27 mouse cellular contexts compared by ENCODE assay signal in genomic region chr5:58847001-58847400, GRCm38 (mm10).
DNase-seq lines count a peak whose midpoint lies in the region; ATAC-seq and TF ChIP-seq lines count a peak whose summit lies in the region.
"Had no signal": no experiment of that assay in that cellular context is flagged by ENCODE, and none has a peak within 500 bp of the region (broad histone marks: within the 10 kb centered on the region; RNA-seq: fewer than 3 reads in every experiment).

No protein-coding gene starts in this region.

- H3K4me3 ChIP-seq in forebrain, embryonic 11.5 days (ENCODE audit: low read depth, low read length): no peak overlapping the region
- no peak overlapping the region for H3K4me3 ChIP-seq in forebrain, embryonic 15.5 days
- no peak overlapping the region for H3K4me3 ChIP-seq in hindbrain, embryonic 14.5 days (replicated peaks; ENCODE audit: low read length)
- H3K4me3 ChIP-seq in hindbrain, embryonic 11.5 days (ENCODE audit: low read depth, low read length): no peak overlapping the region
- no peak overlapping the region for H3K4me3 ChIP-seq in intestine, postnatal 0 days (ENCODE audit: low read depth, low read length)
- H3K4me3 ChIP-seq: heart, embryonic 13.5 days; kidney, embryonic 15.5 days; left cerebral cortex, adult 2 months; liver, embryonic 12.5 days; neural tube, embryonic 13.5 days; stomach, embryonic 15.5 days had no signal

- no peak overlapping the region for H3K27ac ChIP-seq in forebrain, embryonic 11.5 days (ENCODE audit: low read depth, low read length)
- H3K27ac ChIP-seq in forebrain, embryonic 15.5 days (replicated peaks): no peak overlapping the region
- no peak overlapping the region for H3K27ac ChIP-seq in hindbrain, embryonic 14.5 days
- H3K27ac ChIP-seq in hindbrain, embryonic 11.5 days (ENCODE audit: low read depth, low read length): no peak overlapping the region
- no peak overlapping the region for H3K27ac ChIP-seq in intestine, postnatal 0 days (ENCODE audit: low read depth, low read length)
- H3K27ac ChIP-seq: heart, embryonic 13.5 days; kidney, embryonic 15.5 days; left cerebral cortex, adult 2 months; liver, embryonic 12.5 days; neural tube, embryonic 13.5 days; stomach, embryonic 15.5 days had no signal

- H3K9ac ChIP-seq in forebrain, embryonic 11.5 days (ENCODE audit: low read length): no peak overlapping the region
- H3K9ac ChIP-seq in forebrain, embryonic 15.5 days (replicated peaks): no peak overlapping the region
- H3K9ac ChIP-seq in hindbrain, embryonic 14.5 days: no peak overlapping the region
- no peak overlapping the region for H3K9ac ChIP-seq in hindbrain, embryonic 11.5 days (ENCODE audit: low read depth, low read length)
- H3K9ac ChIP-seq in intestine, postnatal 0 days (ENCODE audit: low read depth, low read length): no peak overlapping the region
- H3K9ac ChIP-seq: heart, embryonic 13.5 days; kidney, embryonic 15.5 days; liver, embryonic 12.5 days; liver, postnatal 0 days; neural tube, embryonic 13.5 days; stomach, embryonic 15.5 days had no signal

- H3K27me3 ChIP-seq in forebrain, embryonic 11.5 days (ENCODE audit: control insufficient read depth, insufficient read depth, low read length): no peaks in the 10 kb centered on the region
- no peaks in the 10 kb centered on the region for H3K27me3 ChIP-seq in forebrain, embryonic 15.5 days
- no peaks in the 10 kb centered on the region for H3K27me3 ChIP-seq in hindbrain, embryonic 14.5 days (ENCODE audit: control insufficient read depth, insufficient read depth, low read length)
- H3K27me3 ChIP-seq in hindbrain, embryonic 11.5 days (ENCODE audit: control insufficient read depth, insufficient read depth, low read length): no peaks in the 10 kb centered on the region
- H3K27me3 ChIP-seq in intestine, postnatal 0 days (replicated peaks; ENCODE audit: control insufficient read depth, insufficient read depth, low read length): no peaks in the 10 kb centered on the region
- H3K27me3 ChIP-seq: heart, embryonic 13.5 days; kidney, embryonic 15.5 days; liver, embryonic 12.5 days; neural tube, embryonic 13.5 days; stomach, embryonic 15.5 days had no signal

- H3K4me2 ChIP-seq in forebrain, embryonic 11.5 days (ENCODE audit: low read depth, low read length, severe bottlenecking): no peak overlapping the region
- H3K4me2 ChIP-seq in forebrain, embryonic 15.5 days (replicated peaks): no peak overlapping the region
- H3K4me2 ChIP-seq in hindbrain, embryonic 14.5 days (replicated peaks): no peak overlapping the region
- H3K4me2 ChIP-seq in hindbrain, embryonic 11.5 days (replicated peaks; ENCODE audit: low read depth, low read length): no peak overlapping the region
- H3K4me2 ChIP-seq in intestine, postnatal 0 days (replicated peaks; ENCODE audit: low read depth): no peak overlapping the region
- H3K4me2 ChIP-seq: heart, embryonic 13.5 days; kidney, embryonic 15.5 days; liver, embryonic 12.5 days; midbrain, embryonic 11.5 days; neural tube, embryonic 13.5 days; stomach, embryonic 15.5 days had no signal

- H3K9me3 ChIP-seq in forebrain, embryonic 11.5 days (ENCODE audit: control insufficient read depth, low read length): no peaks in the 10 kb centered on the region
- H3K9me3 ChIP-seq in forebrain, embryonic 15.5 days: no peaks in the 10 kb centered on the region
- no peaks in the 10 kb centered on the region for H3K9me3 ChIP-seq in hindbrain, embryonic 14.5 days (ENCODE audit: control insufficient read depth, low read length)
- H3K9me3 ChIP-seq in hindbrain, embryonic 11.5 days (ENCODE audit: control insufficient read depth, low read length): no peaks in the 10 kb centered on the region
- H3K9me3 ChIP-seq in intestine, postnatal 0 days (ENCODE audit: control insufficient read depth): no peaks in the 10 kb centered on the region
- H3K9me3 ChIP-seq: heart, embryonic 13.5 days; kidney, embryonic 15.5 days; liver, embryonic 12.5 days; neural tube, embryonic 13.5 days; stomach, embryonic 15.5 days had no signal

- TF ChIP-seq CTCF in intestine, postnatal 0 days (IDR thresholded peaks at IDR 0.05; ENCODE audit: low read depth): no peak

- peak; percentile 82 for ATAC-seq in forebrain, embryonic 11.5 days (replicated peaks; ENCODE audit: low FRiP score)
- no peak for ATAC-seq in forebrain, embryonic 15.5 days (replicated peaks)
- ATAC-seq in hindbrain, embryonic 14.5 days (ENCODE audit: low FRiP score): no peak; the same call in 1 of the 2 replicates
- no peak for ATAC-seq in hindbrain, embryonic 11.5 days (ENCODE audit: low FRiP score)
- no peak for ATAC-seq in intestine, postnatal 0 days
- ATAC-seq: CD4-positive, CD25-positive, alpha-beta regulatory T cell, adult 4 months; inflammation-experienced regulatory T-cells, adult 6 months; liver, embryonic 12.5 days; liver, postnatal 0 days had no signal

- no peaks in the 10 kb centered on the region for H3K4me1 ChIP-seq in forebrain, embryonic 11.5 days (replicated peaks; ENCODE audit: control insufficient read depth, insufficient read depth, low read length)
- no peaks in the 10 kb centered on the region for H3K4me1 ChIP-seq in forebrain, embryonic 15.5 days
- no peaks in the 10 kb centered on the region for H3K4me1 ChIP-seq in hindbrain, embryonic 14.5 days (replicated peaks; ENCODE audit: control insufficient read depth, insufficient read depth, low read length)
- H3K4me1 ChIP-seq in hindbrain, embryonic 11.5 days (replicated peaks; ENCODE audit: control insufficient read depth, insufficient read depth, low read length): no peaks in the 10 kb centered on the region
- H3K4me1 ChIP-seq in intestine, postnatal 0 days (replicated peaks; ENCODE audit: control insufficient read depth, insufficient read depth, low read length): no peaks in the 10 kb centered on the region
- H3K4me1 ChIP-seq: heart, embryonic 13.5 days; kidney, embryonic 15.5 days; liver, embryonic 12.5 days; neural tube, embryonic 13.5 days; stomach, embryonic 15.5 days had no signal

- DNase-seq in forebrain, embryonic 11.5 days (ENCODE audit: low spot score): no peak
- DNase-seq in hindbrain, embryonic 14.5 days (ENCODE audit: low spot score): peak; percentile 46
- DNase-seq in hindbrain, embryonic 11.5 days (ENCODE audit: low spot score): no peak
- peak; percentile 8 for DNase-seq in brain, embryonic 18.5 days (ENCODE audit: low read depth, low spot score)
- peak; percentile 4 for DNase-seq in retina, postnatal 7 days (ENCODE audit: low read depth, low spot score)
- DNase-seq: adrenal gland, postnatal 25 days; cerebellum, adult 2 months; cerebellum, postnatal 14 days; gastrocnemius, postnatal 10 days; heart, postnatal 10 days; kidney, adult 18-20 months; kidney, postnatal 25 days; left cerebral cortex, postnatal 4 days; liver, postnatal 0 days; lung, postnatal 36 days; right cerebral cortex, postnatal 25 days had no signal

- no peaks in the 10 kb centered on the region for H3K36me3 ChIP-seq in forebrain, embryonic 11.5 days (ENCODE audit: control insufficient read depth, insufficient read depth, low read length)
- no peaks in the 10 kb centered on the region for H3K36me3 ChIP-seq in forebrain, embryonic 15.5 days
- no peaks in the 10 kb centered on the region for H3K36me3 ChIP-seq in hindbrain, embryonic 14.5 days (replicated peaks; ENCODE audit: control insufficient read depth, insufficient read depth)
- H3K36me3 ChIP-seq in hindbrain, embryonic 11.5 days (ENCODE audit: control insufficient read depth, insufficient read depth, low read length): no peaks in the 10 kb centered on the region
- H3K36me3 ChIP-seq in intestine, postnatal 0 days (ENCODE audit: control insufficient read depth, insufficient read depth): no peaks in the 10 kb centered on the region
- H3K36me3 ChIP-seq: heart, embryonic 13.5 days; kidney, embryonic 15.5 days; liver, embryonic 12.5 days; neural tube, embryonic 13.5 days; stomach, embryonic 15.5 days had no signal

Comparison
In these comparisons a context has a peak if more than half of its experiments do, and no peak if none do; other contexts are left out.
1. DNase-seq: peak in hindbrain, embryonic 14.5 days (single experiment), brain, embryonic 18.5 days (single experiment) and retina, postnatal 7 days (single experiment); none in forebrain, embryonic 11.5 days (single experiment) and hindbrain, embryonic 11.5 days (single experiment).